Mouse (Mus musculus) heart, embryonic 15.5 days (tissue): ENCODE data around the gene Rwdd1. TPM values are rescaled to one million over a fixed set of nuclear protein-coding genes. Genes with fewer than 3 reads are reported as not detected.
"Not testable (repeated sequence)": the region's sequence is repeated elsewhere in the genome, so short reads cannot be mapped to it uniquely, and the experiment has no call there.

Source experiments
- ATAC-seq: fragments of 200-750 bp; cut with Nextera tagmentation; replicated peaks from 2 replicates; pipeline ENCODE4 v1.8.0; 2017; ENCODE audit warnings: low read depth, moderate TSS enrichment; ENCODE audit not compliant: insufficient number of reproducible peaks, insufficient read depth, low FRiP score
- H3K27ac ChIP-seq: fragments of 300-500 bp; sonication (generic); 2 replicates; pipeline ENCODE4 v1.5.1; 2015; ENCODE audit warnings: mild to moderate bottlenecking, inconsistent platforms
- H3K27me3 ChIP-seq: fragments of 300-500 bp; sonication (generic); 2 replicates; pipeline ENCODE4 v1.6.1; 2015; ENCODE audit warnings: inconsistent platforms
- H3K36me3 ChIP-seq: fragments of 300-500 bp; sonication (generic); 2 replicates; pipeline ENCODE4 v1.6.1; 2015; ENCODE audit warnings: mild to moderate bottlenecking, inconsistent platforms
- H3K4me1 ChIP-seq: fragments of 300-500 bp; sonication (generic); replicated peaks from 2 replicates; pipeline ENCODE4 v1.6.1; 2015; ENCODE audit warnings: inconsistent platforms
- H3K4me2 ChIP-seq: fragments of 300-500 bp; sonication (generic); 2 replicates; pipeline ENCODE4 v1.6.1; 2015; ENCODE audit warnings: inconsistent platforms, mild to moderate bottlenecking, moderate library complexity
- H3K4me3 ChIP-seq: fragments of 300-500 bp; sonication (generic); 2 replicates; pipeline ENCODE4 v1.5.1; 2015; ENCODE audit warnings: mild to moderate bottlenecking, inconsistent platforms
- H3K9ac ChIP-seq: fragments of 300-500 bp; sonication (generic); 2 replicates; pipeline ENCODE4 v1.6.1; 2015; ENCODE audit warnings: mild to moderate bottlenecking, inconsistent platforms
- H3K9me3 ChIP-seq: fragments of 300-500 bp; sonication (generic); replicated peaks from 2 replicates; pipeline ENCODE4 v1.6.1; 2016; ENCODE audit warnings: inconsistent platforms
- WGBS: fragments of 180-500 bp; shearing (Covaris S2); methylation state at CpG from one replicate; pipeline ENCODE4 v1.1.7; 2015; ENCODE audit warnings: mixed read lengths; 5-methylcytosine and 5-hydroxymethylcytosine counted together
- polyA plus RNA-seq: library from polyadenylated mRNA; unstranded; fragments of >200 nt; fragmentation: Nextera tagmentation; extraction: Ambion mirVana; gene quantifications from 2 replicates; pipeline ENCODE4 v1.2.1, GENCODE M21; 2015

The Rwdd1 gene
- polyA plus RNA-seq, 1 experiment from 2014 or later: 100 TPM

GRCm38 (mm10) chr10:33998397-33998796 is 21.0 kb downstream of the Rwdd1 start:
- Histone ChIP-seq H3K9ac (no peak overlapping the region), H3K36me3 (peaks cover 58% of the 10 kb centered on the region)

GRCm38 (mm10) chr10:33996686-33997085 is 22.7 kb downstream of the Rwdd1 start:
- not testable (repeated sequence) for ATAC-seq, H3K9me3 ChIP-seq, H3K9ac ChIP-seq, H3K27me3 ChIP-seq, H3K4me3 ChIP-seq, H3K4me1 ChIP-seq, H3K27ac ChIP-seq, H3K4me2 ChIP-seq
- peaks cover 59% of the 10 kb centered on the region for H3K36me3 ChIP-seq
- WGBS: 89% methylated on average over 6 of the region's 8 CpGs

More at GRCm38 (mm10) chr10:33998397-33998796, 21.0 kb downstream of the Rwdd1 start:
- H3K4me2 ChIP-seq: no peak overlapping the region
- no peak overlapping the region for H3K4me3 ChIP-seq
- no peak for ATAC-seq
- no peaks in the 10 kb centered on the region for H3K9me3 ChIP-seq
- H3K27ac ChIP-seq: no peak overlapping the region
- no peaks in the 10 kb centered on the region for H3K4me1 ChIP-seq
- H3K27me3 ChIP-seq: no peaks in the 10 kb centered on the region

- no peaks in the 10 kb centered on the region for H3K27me3 ChIP-seq
- no peak overlapping the region for H3K4me3 ChIP-seq
- H3K36me3 ChIP-seq: peaks cover 8% of the 10 kb centered on the region; the same call in 1 of the 2 replicates
- no peak for ATAC-seq
- 16% methylated on average over 4 of the region's 4 CpGs for WGBS
- H3K27ac ChIP-seq: no peak overlapping the region
- no peaks in the 10 kb centered on the region for H3K9me3 ChIP-seq
- H3K9ac ChIP-seq: no peak overlapping the region
- H3K4me1 ChIP-seq: no peaks in the 10 kb centered on the region
- H3K4me2 ChIP-seq: no peak overlapping the region
Observed at GRCm38 (mm10) chr10:33986771-33987170, 32.7 kb downstream of the Rwdd1 start.

DNA sequence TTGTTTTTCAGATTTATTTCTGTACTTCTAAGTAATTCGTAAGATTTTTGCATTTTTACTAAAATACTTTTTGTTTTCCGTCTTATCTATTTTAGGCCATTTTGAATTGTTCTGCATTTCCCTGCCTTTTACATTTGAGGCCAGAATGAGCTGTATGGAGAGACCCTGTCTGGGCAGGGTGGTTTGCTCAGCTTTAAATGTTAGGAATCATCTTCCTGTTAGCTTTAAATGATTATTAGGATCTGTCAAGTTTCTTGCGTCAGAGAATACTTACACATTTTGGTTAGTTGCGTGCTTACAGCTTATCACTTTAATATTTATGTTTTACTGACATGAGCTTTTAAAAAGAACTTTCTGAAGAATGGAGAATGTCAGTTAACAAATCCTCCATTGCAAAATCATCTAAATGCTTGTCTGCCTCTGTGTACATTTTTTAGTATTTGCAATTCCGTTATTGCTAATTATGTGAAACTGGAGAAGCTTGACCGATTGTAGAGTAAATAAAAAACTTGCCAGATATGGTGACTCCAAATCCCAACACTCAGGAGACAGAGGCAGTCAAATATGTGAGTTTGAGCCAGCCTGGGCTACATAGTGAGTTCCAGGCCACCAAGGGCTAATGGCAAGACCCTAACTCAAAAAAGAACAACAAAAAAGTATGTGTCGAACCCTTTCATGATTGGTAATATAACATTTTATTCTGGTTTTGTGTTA is 44.5 kb downstream of the Rwdd1 start:
- 80% methylated on average over 7 of the region's 7 CpGs for WGBS
- no peaks in the 10 kb centered on the region for H3K9me3 ChIP-seq
- no peaks in the 10 kb centered on the region for H3K27me3 ChIP-seq
- no peak for ATAC-seq
- no peaks in the 10 kb centered on the region for H3K4me1 ChIP-seq
- no peaks in the 10 kb centered on the region for H3K36me3 ChIP-seq
- no peak overlapping the region for H3K27ac ChIP-seq
- H3K4me2 ChIP-seq: no peak overlapping the region
- H3K4me3 ChIP-seq: no peak overlapping the region
- no peak overlapping the region for H3K9ac ChIP-seq

DNA sequence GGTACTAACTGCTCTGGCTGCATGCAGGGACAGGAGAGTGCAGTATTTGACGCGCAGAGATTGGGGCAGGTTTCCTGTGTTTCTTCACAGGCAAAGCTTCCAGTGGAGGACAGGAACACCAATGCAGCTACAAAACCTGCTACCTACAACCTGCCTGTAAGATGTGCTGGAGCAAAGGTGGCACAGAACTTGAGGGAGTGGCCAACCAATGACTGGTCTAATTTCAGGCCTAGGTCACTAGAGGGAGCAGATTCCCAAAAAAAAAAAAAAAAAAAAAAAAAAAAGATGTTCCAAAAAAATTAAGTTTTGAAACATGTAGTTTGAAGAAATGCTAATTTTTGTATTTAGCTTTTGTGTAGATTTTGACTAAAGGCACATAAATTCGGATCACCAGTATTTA is 66.9 kb downstream of the Rwdd1 start:
- ATAC-seq: no peak
- H3K4me3 ChIP-seq: no peak overlapping the region
- H3K9ac ChIP-seq: no peak overlapping the region
- WGBS: 78% methylated on average over 3 of the region's 3 CpGs
- H3K27me3 ChIP-seq: no peaks in the 10 kb centered on the region
- H3K27ac ChIP-seq: no peak overlapping the region
- H3K36me3 ChIP-seq: peaks cover 4% of the 10 kb centered on the region; the same call in 1 of the 2 replicates
- H3K4me2 ChIP-seq: no peak overlapping the region
- H3K9me3 ChIP-seq: no peaks in the 10 kb centered on the region
- peaks cover 3% of the 10 kb centered on the region for H3K4me1 ChIP-seq

- 3% methylated on average over 42 of the region's 42 CpGs for WGBS
- H3K4me1 ChIP-seq: peaks cover 3% of the 10 kb centered on the region
- H3K27ac ChIP-seq: peak within 1 kb of the TSS; percentile 87
- no peaks in the 10 kb centered on the region for H3K27me3 ChIP-seq
- H3K4me2 ChIP-seq: peak within 1 kb of the TSS; percentile 73
- peak within 1 kb of the TSS; percentile 99 for H3K9ac ChIP-seq
- no peaks in the 10 kb centered on the region for H3K9me3 ChIP-seq
- peaks cover 4% of the 10 kb centered on the region; the same call in 1 of the 2 replicates for H3K36me3 ChIP-seq
- H3K4me3 ChIP-seq: peak within 1 kb of the TSS; percentile 97
- peak; percentile 92 for ATAC-seq
Observed at GRCm38 (mm10) chr10:33950803-33951583, 68.4 kb downstream of the Rwdd1 start, which contains the start of gene Zup1. Gene Zup1 (minus strand): TSS chr10:33951269.

Other genes starting within 250 kb of the Rwdd1 start
- gene Sult3a2, start 232.9 kb downstream of the Rwdd1 start, polyA plus RNA-seq: not detected in 2 replicates
- gene Sult3a1, start 161.9 kb downstream of the Rwdd1 start, polyA plus RNA-seq: not detected in 2 replicates
- gene Rsph4a, start 114.5 kb downstream of the Rwdd1 start, polyA plus RNA-seq: 0.04 and 0.05 TPM in 2 replicates
- 11.6 and 12.0 TPM in 2 replicates for gene Zup1, start 68.4 kb downstream of the Rwdd1 start, polyA plus RNA-seq
- gene Trappc3l, start 18.0 kb upstream of the Rwdd1 start, polyA plus RNA-seq: not detected in 2 replicates
- not detected in 2 replicates for gene Calhm4, start 24.7 kb upstream of the Rwdd1 start, polyA plus RNA-seq
- 1.6 and 1.9 TPM in 2 replicates for gene Calhm5, start 76.9 kb upstream of the Rwdd1 start, polyA plus RNA-seq
- 0.78 and 0.89 TPM in 2 replicates for gene Calhm6, start 108.4 kb upstream of the Rwdd1 start, polyA plus RNA-seq
- 12.4 and 16.1 TPM in 2 replicates for gene Dse, start 188.1 kb upstream of the Rwdd1 start, polyA plus RNA-seq